Mouse (Mus musculus): ENCODE data around the gene Shq1.

GRCm38 (mm10) chr6:100715296-100715828, 44.4 kb upstream of the Shq1 start:
- TF ChIP-seq CTCF (IDR thresholded peaks at IDR 0.05; ENCODE audit: borderline replicate concordance, insufficient read depth, low read length) (no peak), POLR2A (IDR thresholded peaks at IDR 0.05; ENCODE audit: low read depth, low read length) (no peak)
